Mouse (Mus musculus) R1 (cell line): ENCODE data around the gene Phtf1.
A peak's percentile ranks its signal among the peaks of the same experiment; 100 is the strongest.

Experiments used
- DNase-seq: peaks from one replicate; pipeline ENCODE4 v3.0.0-alpha.2; 2018; ENCODE audit warnings: low read depth, low spot score

Gene Phtf1

DNA sequence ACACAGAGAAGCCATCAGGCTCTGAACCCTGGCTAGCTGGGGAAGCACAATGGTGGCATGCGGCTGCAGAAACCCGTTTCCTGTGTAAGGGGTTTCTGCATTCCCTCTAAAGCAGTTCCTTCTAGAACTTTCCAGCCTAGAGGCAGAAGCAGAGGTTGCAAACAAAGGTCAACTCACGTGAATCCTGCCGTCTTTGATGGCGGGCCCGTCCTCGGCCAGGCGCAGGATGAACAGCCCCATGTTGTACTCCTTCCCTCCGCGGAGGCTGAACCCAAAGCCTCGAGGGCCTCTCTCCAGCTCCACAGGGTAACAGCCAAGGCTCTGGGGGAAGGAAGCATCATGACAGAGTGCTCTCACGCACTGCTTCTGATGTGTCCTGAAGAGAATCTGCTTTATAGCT, 52.2 kb downstream of the Phtf1 start:
- DNase-seq, result peak; percentile 40

DNA sequence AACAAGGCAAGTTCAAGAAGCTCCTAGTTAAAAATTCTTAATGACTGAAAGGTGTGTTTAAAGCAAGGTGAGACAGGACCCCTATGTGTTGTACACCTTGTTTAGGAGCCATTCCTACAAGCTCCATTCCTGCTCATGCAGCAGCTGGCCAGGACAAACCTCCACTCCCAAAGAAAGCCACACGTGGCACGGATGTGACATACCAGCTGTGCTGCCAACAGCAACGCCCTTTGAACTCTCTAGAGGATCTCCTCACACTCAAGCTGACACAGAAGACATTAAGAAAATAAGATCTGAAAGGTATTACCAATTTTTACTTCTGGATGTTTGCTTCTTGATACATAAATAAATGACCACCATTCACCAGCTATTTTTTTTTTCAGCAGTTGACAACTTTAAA, 59.0 kb downstream of the Phtf1 start:
- no peak for DNase-seq

- DNase-seq, result no peak
Measured at GRCm38 (mm10) chr3:104032086-104032485, 64.2 kb downstream of the Phtf1 start.

DNA sequence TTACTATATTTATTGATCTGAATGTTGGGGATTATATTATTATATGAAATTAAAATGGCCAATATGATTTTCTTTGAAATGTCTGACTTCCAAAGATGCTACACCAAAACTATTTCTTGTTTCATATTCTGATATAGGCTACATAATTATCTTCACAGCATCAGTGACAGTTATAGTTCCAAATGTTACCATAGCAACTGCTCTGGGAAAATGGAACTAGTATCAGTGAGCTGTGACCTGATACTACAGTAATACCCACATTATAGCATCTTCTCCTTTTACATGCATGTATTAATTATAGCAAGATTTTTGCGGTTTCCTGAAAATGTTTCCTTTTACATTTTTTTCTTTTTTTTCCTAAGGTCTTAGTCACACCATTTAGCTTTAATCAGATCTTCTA, 64.8 kb downstream of the Phtf1 start:
- DNase-seq, result no peak

DNA sequence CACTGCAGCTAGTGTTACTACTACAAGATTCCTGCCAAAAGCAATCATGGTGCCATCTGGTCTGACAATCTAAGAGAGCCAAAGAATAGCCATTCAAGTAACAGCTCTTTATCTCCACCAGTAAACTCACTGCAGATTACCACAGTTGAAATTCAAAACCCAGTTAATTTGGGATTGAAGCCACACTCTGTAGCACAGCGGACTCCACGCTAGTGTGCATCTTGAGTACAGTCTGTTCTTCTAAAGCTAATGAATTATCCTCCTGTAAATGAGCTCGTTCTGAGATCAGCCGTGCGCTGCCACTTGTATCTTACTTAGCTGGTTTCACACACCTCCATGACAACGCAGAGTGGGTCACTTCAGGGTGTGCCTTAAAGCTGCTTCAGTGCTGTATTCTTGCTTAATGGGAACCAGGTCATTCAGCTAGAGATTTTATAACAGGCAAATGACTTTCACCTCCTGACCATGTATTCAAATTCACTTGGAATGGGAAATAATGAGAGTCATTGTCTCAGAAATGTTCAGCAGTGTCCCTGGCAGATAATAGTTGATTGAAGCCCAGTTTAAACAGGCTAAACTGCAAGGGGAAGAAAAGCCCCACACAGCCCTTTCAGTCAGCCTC, 91.2 kb downstream of the Phtf1 start:
- peak; percentile 5 for DNase-seq

GRCm38 (mm10) chr3:104069395-104069794, 101.5 kb downstream of the Phtf1 start:
- DNase-seq, result no peak
